Mouse (Mus musculus): ENCODE measurements around the gene Rbm8a. TPM values are rescaled to one million over a fixed set of nuclear protein-coding genes. Genes with fewer than 3 reads are reported as not detected.

Rbm8a gene
- 146 and 155 TPM in 2 replicates for polyA plus RNA-seq (2015; fragmentation: Nextera tagmentation; extraction: Ambion mirVana)

DNA sequence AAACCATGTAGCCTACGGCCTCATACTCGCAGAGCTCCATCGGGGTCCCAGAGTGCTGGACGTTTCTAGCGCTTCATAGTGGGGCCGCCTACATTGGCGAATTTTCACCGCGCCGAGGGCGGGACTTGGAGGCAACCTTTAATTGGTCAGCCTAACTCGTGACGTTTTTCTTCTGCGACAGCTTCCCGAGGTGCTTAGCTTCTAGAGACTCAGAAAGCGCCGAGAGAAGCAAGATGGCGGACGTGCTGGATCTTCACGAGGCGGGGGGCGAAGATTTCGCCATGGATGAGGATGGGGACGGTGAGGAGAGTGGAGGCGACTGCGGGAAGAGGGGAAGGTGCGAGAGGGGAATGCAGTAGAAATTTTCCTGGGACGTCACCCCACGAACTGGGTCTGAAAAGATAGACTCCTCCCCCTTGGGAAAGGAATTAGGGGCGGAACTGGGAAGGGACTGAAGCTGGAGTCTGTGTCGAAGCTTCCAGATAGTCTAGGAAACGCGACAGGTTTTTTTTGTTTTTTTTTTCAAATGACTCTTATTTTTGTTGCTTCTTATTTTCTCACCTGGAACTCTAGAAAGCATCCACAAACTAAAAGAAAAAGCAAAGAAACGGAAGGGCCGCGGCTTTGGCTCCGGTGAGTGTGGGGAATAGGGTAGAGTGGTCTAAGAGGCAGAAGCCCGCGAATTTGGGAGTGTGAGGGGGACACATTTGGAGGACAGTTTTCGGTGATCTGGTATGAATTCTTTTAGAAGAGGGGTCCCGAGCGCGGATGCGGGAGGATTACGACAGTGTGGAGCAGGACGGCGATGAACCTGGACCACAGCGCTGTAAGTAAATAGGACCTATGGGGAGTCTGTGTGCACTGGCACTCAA is at the start of gene Rbm8a:
TSS of gene Rbm8a (plus strand) at position 205 of the 872 bp plus-strand sequence.
- DNase-seq (ENCODE audit: low spot score), result peak; percentile 97

DNA sequence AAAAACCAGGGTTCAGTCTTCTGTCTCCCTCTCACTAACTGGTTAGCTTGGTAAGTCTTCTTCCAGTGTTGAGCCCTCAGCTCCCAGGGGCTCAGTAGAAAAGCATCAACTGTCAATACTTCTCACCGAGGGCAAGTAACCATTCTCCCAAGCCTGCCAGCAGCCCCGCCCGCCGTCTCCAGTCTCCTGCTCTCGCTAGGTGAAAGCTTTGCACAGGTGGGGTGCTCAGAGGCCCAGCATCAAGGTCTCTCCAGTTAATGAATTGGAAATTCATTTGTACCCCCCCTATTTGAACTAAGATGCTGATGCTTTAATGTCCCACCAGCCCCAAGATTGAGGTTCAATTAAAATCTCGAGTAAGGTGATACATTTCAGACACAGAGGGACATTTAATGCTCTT is 48.6 kb upstream of the Rbm8a start:
- DNase-seq (ENCODE audit: low spot score), result no peak

GRCm38 (mm10) chr3:96581771-96582515 is 47.8 kb upstream of the Rbm8a start:
- DNase-seq (ENCODE audit: low spot score), result no peak

DNA sequence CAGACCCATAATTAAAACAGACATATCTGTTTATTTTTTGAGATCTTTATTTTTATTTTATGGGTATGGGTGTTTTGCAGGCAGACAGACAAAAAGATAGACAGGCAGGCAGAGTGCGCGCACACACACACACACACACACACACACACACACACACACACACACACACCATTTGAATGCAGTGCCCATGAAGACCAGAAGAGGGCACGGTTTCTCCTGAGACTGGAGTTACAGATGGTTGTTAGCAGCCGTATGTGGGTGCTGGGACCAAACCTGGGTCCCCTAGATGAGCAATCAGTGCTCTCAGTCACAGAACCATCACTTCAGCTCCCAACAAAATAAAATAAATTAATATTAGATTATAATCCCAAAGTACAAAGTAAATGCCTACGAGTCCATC is 46.3 kb upstream of the Rbm8a start:
- no peak for DNase-seq (ENCODE audit: low spot score)

GRCm38 (mm10) chr3:96590657-96591056 is 39.1 kb upstream of the Rbm8a start:
- DNase-seq (ENCODE audit: low spot score), result no peak

DNA sequence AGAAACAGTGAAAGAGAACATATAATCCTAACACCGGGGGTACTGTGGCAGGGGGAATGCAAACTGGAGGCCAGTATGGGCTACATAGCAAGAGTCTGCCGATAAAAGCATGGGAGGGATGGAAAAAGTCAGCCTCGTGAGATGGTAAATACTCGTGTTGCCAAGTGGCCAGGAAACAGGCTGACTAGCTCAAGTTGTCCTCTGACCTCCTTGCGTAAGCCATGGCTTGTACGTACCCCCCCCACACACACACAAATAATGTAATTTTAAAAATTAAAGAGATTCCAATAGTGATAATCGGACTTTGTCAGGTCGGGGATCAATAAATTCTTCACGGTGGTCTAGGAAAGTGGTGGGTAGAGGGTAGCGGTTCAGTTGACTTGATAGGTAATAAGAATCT is 36.4 kb upstream of the Rbm8a start:
- peak; percentile 17 for DNase-seq (ENCODE audit: low spot score)

- peak; percentile 94 for DNase-seq (ENCODE audit: low spot score)
These were observed 35.8 kb upstream of the Rbm8a start, which contains the start of gene Polr3gl for GRCm38 (mm10) chr3:96593790-96594560. Gene Polr3gl, minus strand, starts transcription at chr3:96594181.

- DNase-seq (ENCODE audit: low spot score), result no peak
These were observed 34.9 kb upstream of the Rbm8a start for GRCm38 (mm10) chr3:96594851-96595250.

DNA sequence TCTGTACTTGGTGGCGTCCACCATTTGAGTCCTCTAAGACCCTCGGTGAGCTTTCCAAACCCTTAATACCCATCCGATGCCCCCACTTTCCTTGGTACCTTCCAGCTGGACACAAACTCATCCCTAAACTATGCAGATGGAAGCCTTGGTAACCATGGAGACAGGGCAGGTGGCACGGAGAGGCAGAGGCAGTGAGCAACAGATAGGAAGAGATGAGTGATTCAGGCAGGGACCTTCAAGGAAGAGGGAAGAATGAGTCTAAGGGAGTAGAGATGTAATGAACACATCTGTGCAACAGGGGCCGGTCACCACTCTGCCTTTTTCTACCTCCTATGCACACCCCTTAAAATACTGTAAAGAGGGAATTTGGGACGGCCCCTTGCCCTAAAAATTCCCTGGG is 34.1 kb upstream of the Rbm8a start:
- no peak for DNase-seq (ENCODE audit: low spot score)

DNA sequence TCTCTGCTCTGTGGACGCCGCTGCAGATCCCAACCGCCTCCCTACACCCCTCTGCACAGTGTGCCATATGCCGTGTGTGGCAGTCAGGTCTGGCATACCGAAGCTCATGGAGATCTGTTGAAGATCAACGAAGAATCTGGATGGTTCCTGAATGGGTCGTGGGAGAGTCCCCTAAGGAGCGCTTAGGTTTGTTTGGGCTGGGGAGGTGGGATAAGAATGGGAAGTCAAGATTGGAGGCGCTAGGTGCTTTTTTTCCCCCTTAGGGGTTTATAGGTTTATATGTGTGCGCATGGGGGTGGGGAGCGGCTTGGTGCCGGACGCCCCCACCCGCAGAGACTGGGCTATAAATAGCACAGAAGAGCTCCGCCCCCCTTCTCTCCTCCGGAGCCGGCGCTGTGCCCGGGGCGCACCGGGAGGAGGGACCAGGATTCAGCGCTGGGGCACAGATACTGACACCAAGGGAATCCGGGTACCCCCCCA is 33.5 kb upstream of the Rbm8a start, which contains the start of gene Ankrd34a:
TSS of gene Ankrd34a (plus strand) at position 409 of the 480 bp plus-strand sequence.
- no peak for DNase-seq (ENCODE audit: low spot score)

- DNase-seq (ENCODE audit: low spot score), result no peak
These were observed 32.9 kb upstream of the Rbm8a start for GRCm38 (mm10) chr3:96596855-96597254.

DNA sequence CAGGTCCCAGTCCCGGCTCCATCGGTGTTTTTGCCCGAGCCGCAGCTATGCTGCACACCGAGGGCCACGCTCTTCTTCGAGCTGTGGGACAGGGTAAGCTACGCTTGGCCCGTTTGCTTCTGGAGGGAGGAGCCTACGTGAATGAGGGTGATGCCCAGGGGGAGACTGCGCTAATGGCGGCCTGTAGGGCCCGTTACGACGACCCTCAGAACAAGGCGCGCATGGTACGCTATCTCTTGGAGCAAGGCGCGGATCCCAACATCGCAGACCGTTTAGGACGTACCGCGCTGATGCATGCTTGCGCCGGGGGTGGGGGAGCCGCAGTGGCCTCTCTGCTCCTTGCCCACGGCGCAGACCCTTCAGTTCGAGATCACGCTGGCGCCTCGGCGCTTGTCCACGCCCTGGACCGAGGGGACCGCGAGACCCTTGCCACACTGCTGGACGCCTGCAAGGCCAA is 32.3 kb upstream of the Rbm8a start:
- DNase-seq (ENCODE audit: low spot score), result no peak

DNA sequence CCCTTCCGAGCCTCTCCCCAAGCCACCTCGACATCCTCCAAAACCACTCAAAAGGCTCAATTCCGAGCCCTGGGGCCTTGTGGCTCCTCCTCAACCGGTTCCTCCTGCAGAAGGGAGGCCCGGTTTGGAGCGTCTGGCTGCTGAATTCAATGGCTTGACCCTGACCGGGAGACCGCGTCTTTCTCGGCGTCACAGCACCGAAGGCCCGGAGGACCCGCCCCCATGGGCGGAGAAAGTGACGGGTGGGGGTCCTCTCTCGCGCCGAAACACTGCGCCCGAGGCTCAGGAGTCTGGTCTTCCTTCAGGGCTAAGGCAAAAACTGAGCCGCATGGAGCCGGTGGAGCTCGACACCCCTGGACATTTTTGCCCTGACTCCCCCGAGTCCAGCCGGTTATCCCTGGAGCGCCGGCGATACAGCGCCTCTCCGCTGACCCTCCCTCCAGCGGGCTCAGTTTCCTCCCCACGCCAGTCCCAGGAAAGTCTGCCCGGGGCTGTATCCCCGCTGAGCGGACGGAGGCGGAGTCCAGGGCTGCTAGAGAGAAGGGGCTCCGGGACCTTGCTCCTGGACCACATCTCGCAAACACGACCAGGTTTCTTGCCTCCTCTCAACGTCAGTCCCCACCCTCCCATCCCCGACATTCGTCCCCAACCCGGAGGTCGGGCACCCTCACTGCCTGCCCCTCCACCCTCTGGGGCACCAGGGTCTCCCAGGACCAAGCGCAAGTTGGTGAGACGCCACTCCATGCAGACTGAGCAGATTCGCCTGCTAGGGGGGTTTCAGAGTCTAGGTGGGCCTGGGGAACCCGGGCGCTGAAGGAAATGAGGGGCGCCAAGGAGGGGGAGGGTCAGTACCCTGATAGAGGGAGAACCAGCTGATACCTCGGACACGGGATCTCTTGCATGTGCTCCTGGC is 31.3 kb upstream of the Rbm8a start:
- no peak for DNase-seq (ENCODE audit: low spot score)

DNA sequence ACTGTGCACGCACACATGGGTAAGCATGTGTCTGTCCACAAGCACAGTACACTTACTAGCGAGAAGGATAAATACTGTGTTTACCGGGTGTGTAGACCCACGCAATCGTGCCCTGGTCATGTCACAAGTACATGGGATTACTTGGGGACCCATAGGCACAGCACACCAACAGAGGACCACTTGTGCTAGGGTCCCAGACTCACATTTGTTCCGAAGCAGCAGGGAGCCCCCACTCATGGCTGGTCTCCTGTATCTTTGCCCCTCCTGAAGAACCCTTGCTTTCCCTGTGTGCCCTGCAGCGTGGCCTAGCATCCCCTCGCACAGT is 30.7 kb upstream of the Rbm8a start:
- DNase-seq (ENCODE audit: low spot score), result no peak

DNA sequence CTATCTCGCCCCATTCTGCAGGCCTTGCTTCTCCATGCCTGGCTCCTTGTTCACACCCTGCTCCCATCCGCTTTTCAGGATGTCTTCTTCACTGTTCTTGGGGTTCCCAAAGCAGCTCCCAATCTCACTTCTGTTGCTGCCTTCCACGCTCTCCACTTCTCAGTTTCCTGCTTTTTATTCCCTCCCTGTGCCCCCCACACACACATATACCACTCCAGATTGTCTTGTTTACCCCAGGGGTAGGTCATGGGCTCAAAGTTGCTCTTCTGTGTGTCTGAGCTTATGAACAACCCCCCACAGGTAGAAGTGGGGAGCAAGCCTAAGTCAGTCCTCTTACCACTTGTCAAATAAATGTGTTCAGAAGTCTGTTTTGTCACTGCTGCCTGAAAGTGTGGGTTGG is 30.3 kb upstream of the Rbm8a start:
- no peak for DNase-seq (ENCODE audit: low spot score)

DNA sequence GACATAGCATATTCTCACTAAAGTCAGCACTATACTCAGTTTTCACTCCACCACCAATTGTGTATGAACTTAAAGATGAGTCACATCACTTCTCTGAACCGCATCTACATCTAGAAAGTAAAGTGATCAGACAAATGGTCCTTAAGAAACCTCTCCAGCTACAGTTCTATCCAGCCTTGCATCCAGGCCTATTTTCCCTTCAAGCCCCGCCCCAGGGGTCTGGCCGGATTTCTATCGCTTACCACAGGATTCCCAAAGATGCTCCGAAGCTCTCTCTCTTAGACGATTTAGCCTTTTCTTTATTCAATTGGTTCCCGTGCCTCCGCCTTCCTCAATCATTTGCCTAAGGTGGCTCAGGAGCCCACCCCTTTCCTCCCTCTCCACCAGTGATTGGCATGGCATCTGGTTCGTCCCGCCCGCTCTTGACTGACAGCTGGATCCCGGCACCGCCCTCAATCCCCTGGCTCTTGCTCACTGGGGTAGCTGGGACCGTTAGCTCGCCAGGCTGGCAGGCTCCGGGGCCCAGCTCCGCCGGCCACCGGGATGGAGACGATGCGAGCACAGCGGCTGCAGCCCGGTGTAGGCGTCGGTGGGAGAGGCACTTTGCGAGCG is 29.0 kb upstream of the Rbm8a start, which contains the start of gene Lix1l:
TSS of gene Lix1l (plus strand) at position 511 of the 612 bp plus-strand sequence.
- peak; percentile 92 for DNase-seq (ENCODE audit: low spot score)

- DNase-seq (ENCODE audit: low spot score), result no peak
These were observed 28.4 kb upstream of the Rbm8a start for GRCm38 (mm10) chr3:96601251-96601787.

- no peak for DNase-seq (ENCODE audit: low spot score)
These were observed 27.6 kb upstream of the Rbm8a start for GRCm38 (mm10) chr3:96601941-96602703.

GRCm38 (mm10) chr3:96602704-96603084 is 27.0 kb upstream of the Rbm8a start:
- no peak for DNase-seq (ENCODE audit: low spot score)
